Mouse (Mus musculus) bone marrow, adult 2 months (tissue): Measurements from ENCODE around the gene Ptprg.

Source experiments
- CTCF ChIP-seq: fragments of 200-500 bp; IDR thresholded peaks from 2 replicates; pipeline ENCODE4 v1.5.1; 2011; ENCODE audit warnings: low read length, control low read depth; ENCODE audit not compliant: control insufficient read depth, insufficient read depth
- POLR2A ChIP-seq: fragments of 200-500 bp; IDR thresholded peaks from 2 replicates; pipeline ENCODE4 v1.6.1; 2011; ENCODE audit warnings: low read depth, mild to moderate bottlenecking, control low read depth, low read length, borderline replicate concordance; ENCODE audit not compliant: control insufficient read depth

- TF ChIP-seq CTCF (no peak), POLR2A (no peak)
These were observed 613.9 kb downstream of the Ptprg start for GRCm38 (mm10) chr14:12167215-12167614.
